Mouse (Mus musculus) liver, postnatal 0 days (tissue): ENCODE results near the gene Fmnl3. TPM values are rescaled to one million over a fixed set of nuclear protein-coding genes. Genes with fewer than 3 reads are reported as not detected.
A peak's percentile ranks its signal among the peaks of the same experiment; 100 is the strongest.

Experiments
- ATAC-seq: fragments of 200-750 bp; cut with Nextera tagmentation; 2 replicates; pipeline ENCODE4 v1.8.0; 2017; ENCODE audit warnings: mild to moderate bottlenecking, moderate library complexity
- DNase-seq: peaks from one replicate; pipeline ENCODE4 v3.0.0-alpha.2; 2016
- H3K27ac ChIP-seq: fragments of 300-500 bp; sonication (generic); 2 replicates; pipeline ENCODE4 v1.5.1; 2014; ENCODE audit warnings: antibody characterized with exemption, moderate library complexity, mild to moderate bottlenecking, low read depth
- H3K27me3 ChIP-seq: fragments of 300-500 bp; sonication (generic); 2 replicates; pipeline ENCODE4 v1.6.1; 2014; ENCODE audit warnings: low read length, control low read depth, mixed read lengths; ENCODE audit not compliant: insufficient read depth
- H3K36me3 ChIP-seq: fragments of 300-500 bp; sonication (generic); replicated peaks from 2 replicates; pipeline ENCODE4 v1.6.1; 2014; ENCODE audit warnings: mild to moderate bottlenecking, control low read depth, low read length, moderate library complexity, mixed read lengths; ENCODE audit not compliant: insufficient read depth
- H3K4me1 ChIP-seq: fragments of 300-500 bp; sonication (generic); 2 replicates; pipeline ENCODE4 v1.6.1; 2014; ENCODE audit warnings: antibody characterized with exemption, mild to moderate bottlenecking, control low read depth; ENCODE audit not compliant: insufficient read depth
- H3K4me2 ChIP-seq: fragments of 300-500 bp; sonication (generic); 2 replicates; pipeline ENCODE4 v1.6.1; 2014; ENCODE audit warnings: low read depth, mild to moderate bottlenecking, low read length, moderate library complexity, mixed read lengths
- H3K4me3 ChIP-seq: fragments of 300-500 bp; sonication (generic); 2 replicates; pipeline ENCODE4 v1.5.1; 2014; ENCODE audit warnings: low read depth, low read length
- H3K9ac ChIP-seq: fragments of 300-500 bp; sonication (generic); replicated peaks from 2 replicates; pipeline ENCODE4 v1.6.1; 2014; ENCODE audit warnings: mild to moderate bottlenecking, moderate library complexity
- H3K9me3 ChIP-seq: fragments of 300-500 bp; sonication (generic); 2 replicates; pipeline ENCODE4 v1.6.1; 2016; ENCODE audit warnings: mild to moderate bottlenecking, control low read depth, low read length, mixed read lengths
- CTCF ChIP-seq: sonication (generic); IDR thresholded peaks from 2 replicates; pipeline ENCODE4 v1.5.1; 2016; ENCODE audit warnings: antibody characterized with exemption, low read depth
- EP300 ChIP-seq: IDR thresholded peaks from 2 replicates; pipeline ENCODE4 v1.6.1; 2016; ENCODE audit warnings: antibody characterized with exemption, low read depth, mild to moderate bottlenecking
- WGBS: fragments of 180-500 bp; shearing (Covaris S2); extraction: QIAGEN DNeasy Blood & Tissue Kit; methylation state at CpG from one replicate; pipeline ENCODE4 v1.1.7; 2014; ENCODE audit not compliant: insufficient replicate concordance; 5-methylcytosine and 5-hydroxymethylcytosine counted together
- polyA plus RNA-seq: library from polyadenylated mRNA; unstranded; fragments of >200 nt; fragmentation: Nextera tagmentation; extraction: Ambion mirVana; gene quantifications from 2 replicates; pipeline ENCODE4 v1.2.1, GENCODE M21; 2015

Gene Fmnl3
- polyA plus RNA-seq, 1 experiment from 2014 or later: 2.4 TPM

DNA sequence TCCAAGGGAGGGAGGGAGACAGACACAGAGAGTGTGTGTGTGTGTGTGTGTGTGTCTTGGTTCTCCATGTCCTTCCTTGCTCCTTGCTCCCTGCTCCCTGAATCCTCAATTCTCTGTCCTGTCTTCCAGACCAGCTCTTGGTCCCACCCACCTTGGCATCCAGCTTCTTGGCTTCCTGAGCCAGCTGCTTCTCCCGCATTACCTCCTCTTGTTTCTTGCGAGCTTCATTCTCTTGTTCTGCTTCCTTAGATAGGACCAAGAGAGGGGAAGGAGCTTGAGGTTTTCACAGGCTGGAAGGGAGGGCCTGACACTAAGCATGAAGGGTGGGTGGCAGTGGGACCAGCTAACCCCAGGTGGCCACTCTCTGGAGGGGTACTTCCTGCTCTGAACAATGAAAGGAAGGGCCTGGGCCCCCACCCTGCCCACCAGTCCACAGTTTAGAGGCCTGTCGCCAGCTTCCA, 50.8 kb downstream of the Fmnl3 start:
- 56% methylated on average over 3 of the region's 3 CpGs for WGBS
- Histone ChIP-seq H3K27me3 (no peaks in the 10 kb centered on the region), H3K4me3 (no peak overlapping the region), H3K4me2 (no peak overlapping the region), H3K27ac (no peak overlapping the region), H3K36me3 (peaks cover 43% of the 10 kb centered on the region), H3K4me1 (peaks cover 4% of the 10 kb centered on the region; the same call in 1 of the 2 replicates), H3K9me3 (no peaks in the 10 kb centered on the region), H3K9ac (no peak overlapping the region)
- ATAC-seq: no peak
- no peak for TF ChIP-seq EP300
- no peak for TF ChIP-seq CTCF
- DNase-seq: no peak

DNA sequence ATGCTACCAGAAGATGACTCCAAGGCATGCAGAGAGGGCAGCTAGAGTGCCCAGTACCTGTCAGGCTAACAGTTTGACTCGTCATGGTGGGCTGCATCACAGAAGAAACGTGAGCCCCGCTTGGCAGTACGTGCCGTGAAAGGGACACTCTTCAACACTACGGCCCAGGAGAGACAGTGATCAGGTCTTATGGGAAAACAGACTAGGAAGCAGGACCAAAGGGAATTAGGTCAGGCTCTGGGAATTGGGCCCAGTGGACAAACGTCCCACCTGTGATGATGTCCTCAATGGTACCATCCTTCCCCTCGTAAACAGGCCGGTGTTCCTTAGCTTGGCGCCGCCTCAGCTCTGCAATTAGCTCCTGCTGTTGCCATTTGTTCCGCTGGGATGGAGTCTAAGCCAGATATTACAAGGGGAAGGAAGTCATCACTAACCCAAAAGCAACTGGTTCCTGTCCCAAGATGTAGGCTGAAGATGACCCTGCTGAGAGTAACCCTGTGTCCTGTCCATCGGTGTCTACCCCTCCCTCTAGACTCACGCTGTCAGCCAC, 51.3 kb downstream of the Fmnl3 start:
- H3K27ac ChIP-seq: 0 out of 2 replicates have a peak overlapping the region, but pooled peaks have one; percentile 16

DNA sequence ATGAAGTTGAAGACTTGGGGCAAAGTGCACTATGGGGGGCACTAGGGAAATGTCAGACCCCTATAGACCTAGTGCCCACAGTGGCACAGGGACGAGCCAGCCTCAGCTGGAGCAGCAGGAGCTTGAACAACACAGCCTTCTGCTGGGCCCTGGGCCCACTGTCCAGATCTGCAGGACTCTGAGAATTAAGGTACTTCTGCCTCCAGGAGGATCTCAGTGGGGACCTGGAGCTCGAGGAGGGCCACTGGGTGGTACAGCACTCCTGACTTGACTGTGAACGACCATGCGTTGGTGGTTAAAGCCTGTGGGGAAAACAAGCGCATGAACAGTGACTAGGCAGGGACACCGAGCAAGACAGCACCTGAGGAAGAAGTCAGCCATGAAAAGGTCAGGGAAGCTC, 52.2 kb downstream of the Fmnl3 start:
- DNase-seq (no peak), ATAC-seq (no peak)
- no peak overlapping the region for H3K4me3 ChIP-seq
- H3K4me1 ChIP-seq: peaks cover 4% of the 10 kb centered on the region; the same call in 1 of the 2 replicates
- no peak overlapping the region for H3K9ac ChIP-seq
- TF ChIP-seq CTCF: no peak
- TF ChIP-seq EP300: no peak
- no peak overlapping the region for H3K4me2 ChIP-seq
- H3K27me3 ChIP-seq: no peaks in the 10 kb centered on the region
- peaks cover 41% of the 10 kb centered on the region for H3K36me3 ChIP-seq
- 78% methylated on average over 6 of the region's 6 CpGs for WGBS
- H3K9me3 ChIP-seq: no peaks in the 10 kb centered on the region
- H3K27ac ChIP-seq: peak overlapping the region; percentile 51; the same call in 1 of the 2 replicates

More for the DNA sequence above, 51.3 kb downstream of the Fmnl3 start:
- Histone ChIP-seq H3K36me3 (peaks cover 41% of the 10 kb centered on the region), H3K4me3 (no peak overlapping the region), H3K27me3 (no peaks in the 10 kb centered on the region), H3K9me3 (no peaks in the 10 kb centered on the region), H3K4me1 (peaks cover 4% of the 10 kb centered on the region; the same call in 1 of the 2 replicates), H3K9ac (no peak overlapping the region), H3K4me2 (no peak overlapping the region)
- WGBS: 76% methylated on average over 14 of the region's 14 CpGs
- no peak for DNase-seq
- ATAC-seq: no peak
- no peak for TF ChIP-seq EP300
- TF ChIP-seq CTCF: no peak

DNA sequence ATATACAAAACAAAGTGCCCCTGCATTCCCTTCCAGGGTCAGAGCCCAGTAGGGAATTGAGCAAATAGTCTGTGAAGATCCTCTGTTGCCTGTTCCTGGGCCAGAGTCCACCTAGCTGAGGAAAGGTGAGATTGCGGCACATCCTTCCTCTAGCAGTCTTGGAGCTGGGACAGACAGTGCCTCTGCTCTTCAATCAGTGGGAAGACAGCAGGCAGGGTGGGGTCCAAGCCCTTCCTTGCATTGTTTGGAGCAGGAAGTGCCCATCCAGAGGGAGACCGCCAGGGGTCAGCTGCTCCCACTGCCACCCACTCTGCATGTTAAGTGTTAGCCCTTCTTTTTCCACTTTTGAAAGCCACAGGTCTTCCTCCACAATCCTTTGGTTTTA, 53.0 kb downstream of the Fmnl3 start:
- Histone ChIP-seq H3K9ac (no peak overlapping the region), H3K36me3 (peaks cover 36% of the 10 kb centered on the region), H3K9me3 (no peaks in the 10 kb centered on the region), H3K4me1 (peaks cover 4% of the 10 kb centered on the region; the same call in 1 of the 2 replicates), H3K4me3 (no peak overlapping the region), H3K27ac (peak overlapping the region; percentile 51), H3K27me3 (no peaks in the 10 kb centered on the region), H3K4me2 (no peak overlapping the region)
- 65% methylated on average over 2 of the region's 2 CpGs for whole genome bisulfite sequencing
- DNase-seq (no peak), ATAC-seq (peak; percentile 59)
- TF ChIP-seq EP300 (no peak), CTCF (peak; percentile 30)

DNA sequence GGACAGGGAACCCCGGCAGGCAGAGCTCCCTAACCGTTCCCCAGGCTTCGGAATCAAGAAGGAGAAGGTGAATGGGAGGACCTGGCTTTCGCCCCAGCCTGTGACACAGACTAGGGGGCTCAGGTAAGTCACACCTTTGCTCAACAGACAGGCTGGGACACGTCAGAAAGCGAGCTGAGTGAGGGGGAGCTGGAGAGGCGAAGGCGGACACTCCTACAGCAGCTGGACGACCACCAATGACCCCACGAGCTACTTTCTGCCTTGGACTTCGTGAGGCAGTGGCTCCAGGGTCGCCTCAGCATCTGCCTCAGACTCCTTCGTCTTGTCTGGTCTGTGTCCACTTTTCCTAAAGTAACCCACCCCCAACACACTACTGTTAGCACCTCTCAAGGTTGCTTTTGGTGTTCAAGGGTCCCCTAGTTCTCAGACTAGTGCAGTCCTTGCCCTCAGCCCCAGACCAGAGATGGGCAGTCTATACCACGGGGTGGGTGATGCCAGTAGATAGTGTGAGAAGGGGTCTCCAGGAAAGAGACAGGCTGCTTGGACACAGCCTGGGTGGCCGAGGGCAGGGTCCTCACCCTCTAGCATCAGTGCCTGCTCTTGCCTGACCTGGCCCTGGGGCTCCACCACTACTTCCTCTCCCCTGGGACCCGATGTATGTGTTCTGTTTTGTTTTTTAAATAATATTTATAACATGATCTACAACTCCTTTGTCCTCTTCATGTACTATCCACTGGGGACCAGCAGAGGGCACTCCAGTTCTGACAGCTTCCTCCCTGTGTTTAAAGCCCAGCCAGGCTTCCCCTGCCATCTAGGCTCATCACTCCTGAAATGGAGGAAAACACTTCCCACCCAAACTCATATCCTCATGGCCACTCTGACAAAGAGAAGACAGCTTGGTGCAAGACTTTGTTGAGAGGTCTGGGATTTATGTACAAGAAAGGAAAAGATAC, 53.7 kb downstream of the Fmnl3 start:
- WGBS: 72% methylated on average over 16 of the region's 16 CpGs

DNA sequence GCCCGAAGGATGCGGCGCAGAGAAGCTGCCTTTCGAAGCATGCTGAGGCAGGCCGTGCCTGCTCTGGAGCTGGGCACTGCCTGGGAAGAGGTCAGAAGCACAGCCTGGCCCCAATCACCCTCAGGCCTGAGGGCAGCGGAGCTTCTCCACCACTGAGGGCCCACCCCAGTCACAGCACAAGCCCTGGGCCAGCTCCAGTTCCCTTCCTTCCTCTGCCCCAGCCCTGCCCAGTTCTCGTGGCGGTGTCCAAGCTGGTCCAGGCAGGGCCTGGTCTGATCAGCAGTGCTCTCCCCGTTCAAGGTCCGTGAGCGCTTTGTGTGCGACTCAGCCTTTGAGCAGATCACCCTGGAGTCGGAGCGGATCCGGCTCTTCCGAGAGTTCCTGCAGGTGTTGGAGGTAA, 55.4 kb downstream of the Fmnl3 start:
- H3K27me3 ChIP-seq: no peaks in the 10 kb centered on the region
- DNase-seq (no peak), ATAC-seq (no peak)
- no peak overlapping the region for H3K9ac ChIP-seq
- H3K36me3 ChIP-seq: peaks cover 21% of the 10 kb centered on the region
- no peak overlapping the region for H3K27ac ChIP-seq
- no peak overlapping the region for H3K4me3 ChIP-seq
- 89% methylated on average over 16 of the region's 16 CpGs for WGBS
- TF ChIP-seq CTCF (no peak), EP300 (no peak)
- H3K4me1 ChIP-seq: peaks cover 4% of the 10 kb centered on the region; the same call in 1 of the 2 replicates
- no peak overlapping the region for H3K4me2 ChIP-seq
- H3K9me3 ChIP-seq: no peaks in the 10 kb centered on the region

More for the DNA sequence above, 53.7 kb downstream of the Fmnl3 start:
- H3K27ac ChIP-seq: peak overlapping the region; percentile 51; the same call in 1 of the 2 replicates
- H3K9me3 ChIP-seq: no peaks in the 10 kb centered on the region
- no peak overlapping the region for H3K4me2 ChIP-seq
- H3K4me3 ChIP-seq: no peak overlapping the region
- peaks cover 30% of the 10 kb centered on the region for H3K36me3 ChIP-seq
- ATAC-seq (peak; percentile 65; the same call in 1 of the 2 replicates), DNase-seq (peak; percentile 70)
- H3K27me3 ChIP-seq: no peaks in the 10 kb centered on the region
- no peak overlapping the region for H3K9ac ChIP-seq
- TF ChIP-seq CTCF (peak; percentile 85), EP300 (no peak)
- H3K4me1 ChIP-seq: peaks cover 4% of the 10 kb centered on the region; the same call in 1 of the 2 replicates
